Mouse (Mus musculus): ENCODE data around the gene Gabrr3. TPM values are rescaled to one million over a fixed set of nuclear protein-coding genes. Genes with fewer than 3 reads are reported as not detected.
A peak's percentile ranks its signal among the peaks of the same experiment; 100 is the strongest.

The Gabrr3 gene
- polyA plus RNA-seq, 1 experiment from 2014 or later: not detected

GRCm38 (mm10) chr16:59409341-59409748 lies 2.2 kb downstream of the Gabrr3 start:
- Histone ChIP-seq H3K9me3 (ENCODE audit: low read length) (no peaks in the 10 kb centered on the region), H3K36me3 (replicated peaks; ENCODE audit: insufficient read depth, low read length) (no peaks in the 10 kb centered on the region), H3K9ac (replicated peaks) (no peak overlapping the region), H3K27ac (ENCODE audit: low read depth) (no peak overlapping the region), H3K4me2 (ENCODE audit: low read depth, low read length) (no peak overlapping the region), H3K4me3 (ENCODE audit: low read depth, low read length) (no peak overlapping the region), H3K27me3 (ENCODE audit: insufficient read depth, low read length) (no peaks in the 10 kb centered on the region), H3K4me1 (ENCODE audit: insufficient read depth) (no peaks in the 10 kb centered on the region)
- DNase-seq (no peak), ATAC-seq (no peak)
- WGBS (ENCODE audit: insufficient replicate concordance): 76% methylated on average over 15 of the region's 15 CpGs
- TF ChIP-seq EP300 (IDR thresholded peaks at IDR 0.05; ENCODE audit: low read depth) (no peak), CTCF (IDR thresholded peaks at IDR 0.05; ENCODE audit: low read depth) (no peak)

GRCm38 (mm10) chr16:59409800-59410199 lies 2.7 kb downstream of the Gabrr3 start:
- no peak overlapping the region for H3K4me3 ChIP-seq (ENCODE audit: low read depth, low read length)
- no peak overlapping the region for H3K4me2 ChIP-seq (ENCODE audit: low read depth, low read length)
- no peaks in the 10 kb centered on the region for H3K36me3 ChIP-seq (replicated peaks; ENCODE audit: insufficient read depth, low read length)
- no peaks in the 10 kb centered on the region for H3K9me3 ChIP-seq (ENCODE audit: low read length)
- TF ChIP-seq CTCF (IDR thresholded peaks at IDR 0.05; ENCODE audit: low read depth): no peak
- no peak for TF ChIP-seq EP300 (IDR thresholded peaks at IDR 0.05; ENCODE audit: low read depth)
- ATAC-seq: no peak
- no peaks in the 10 kb centered on the region for H3K4me1 ChIP-seq (ENCODE audit: insufficient read depth)
- no peak for DNase-seq
- H3K27ac ChIP-seq (ENCODE audit: low read depth): no peak overlapping the region
- no peaks in the 10 kb centered on the region for H3K27me3 ChIP-seq (ENCODE audit: insufficient read depth, low read length)
- 67% methylated on average over 2 of the region's 2 CpGs for WGBS (ENCODE audit: insufficient replicate concordance)
- H3K9ac ChIP-seq (replicated peaks): no peak overlapping the region

GRCm38 (mm10) chr16:59413475-59413874 lies 6.3 kb downstream of the Gabrr3 start:
- Histone ChIP-seq H3K27ac (ENCODE audit: low read depth) (no peak overlapping the region), H3K36me3 (replicated peaks; ENCODE audit: insufficient read depth, low read length) (no peaks in the 10 kb centered on the region), H3K9me3 (ENCODE audit: low read length) (no peaks in the 10 kb centered on the region), H3K4me1 (ENCODE audit: insufficient read depth) (no peaks in the 10 kb centered on the region), H3K4me2 (ENCODE audit: low read depth, low read length) (no peak overlapping the region), H3K9ac (replicated peaks) (no peak overlapping the region), H3K27me3 (ENCODE audit: insufficient read depth, low read length) (no peaks in the 10 kb centered on the region), H3K4me3 (ENCODE audit: low read depth, low read length) (no peak overlapping the region)
- ATAC-seq (no peak), DNase-seq (no peak)
- TF ChIP-seq CTCF (IDR thresholded peaks at IDR 0.05; ENCODE audit: low read depth): no peak
- no peak for TF ChIP-seq EP300 (IDR thresholded peaks at IDR 0.05; ENCODE audit: low read depth)
- 56% methylated on average over 4 of the region's 4 CpGs for WGBS (ENCODE audit: insufficient replicate concordance)

GRCm38 (mm10) chr16:59420237-59420866 lies 13.2 kb downstream of the Gabrr3 start:
- ATAC-seq: no peak
- TF ChIP-seq CTCF (IDR thresholded peaks at IDR 0.05; ENCODE audit: low read depth) (no peak), EP300 (IDR thresholded peaks at IDR 0.05; ENCODE audit: low read depth) (no peak)
- H3K4me1 ChIP-seq (ENCODE audit: insufficient read depth): no peaks in the 10 kb centered on the region
- H3K36me3 ChIP-seq (replicated peaks; ENCODE audit: insufficient read depth, low read length): no peaks in the 10 kb centered on the region
- H3K4me2 ChIP-seq (ENCODE audit: low read depth, low read length): no peak overlapping the region
- no peak for DNase-seq
- no peaks in the 10 kb centered on the region for H3K27me3 ChIP-seq (ENCODE audit: insufficient read depth, low read length)
- no peak overlapping the region for H3K27ac ChIP-seq (ENCODE audit: low read depth)
- no peak overlapping the region for H3K9ac ChIP-seq (replicated peaks)
- H3K4me3 ChIP-seq (ENCODE audit: low read depth, low read length): no peak overlapping the region
- 60% methylated on average over 9 of the region's 9 CpGs for WGBS (ENCODE audit: insufficient replicate concordance)
- no peaks in the 10 kb centered on the region for H3K9me3 ChIP-seq (ENCODE audit: low read length)

GRCm38 (mm10) chr16:59420867-59421251 lies 13.7 kb downstream of the Gabrr3 start:
- Histone ChIP-seq H3K27ac (ENCODE audit: low read depth) (no peak overlapping the region), H3K4me3 (ENCODE audit: low read depth, low read length) (no peak overlapping the region), H3K4me2 (ENCODE audit: low read depth, low read length) (no peak overlapping the region), H3K4me1 (ENCODE audit: insufficient read depth) (no peaks in the 10 kb centered on the region), H3K27me3 (ENCODE audit: insufficient read depth, low read length) (no peaks in the 10 kb centered on the region), H3K9ac (replicated peaks) (no peak overlapping the region), H3K9me3 (ENCODE audit: low read length) (no peaks in the 10 kb centered on the region), H3K36me3 (replicated peaks; ENCODE audit: insufficient read depth, low read length) (no peaks in the 10 kb centered on the region)
- ATAC-seq: no peak
- TF ChIP-seq EP300 (IDR thresholded peaks at IDR 0.05; ENCODE audit: low read depth): no peak
- peak; percentile 83 for TF ChIP-seq CTCF (IDR thresholded peaks at IDR 0.05; ENCODE audit: low read depth)
- 12% methylated on average over 6 of the region's 6 CpGs for WGBS (ENCODE audit: insufficient replicate concordance)
- DNase-seq: peak; percentile 70

- no peaks in the 10 kb centered on the region for H3K27me3 ChIP-seq (ENCODE audit: insufficient read depth, low read length)
- no peak overlapping the region for H3K9ac ChIP-seq (replicated peaks)
- no peak overlapping the region for H3K4me3 ChIP-seq (ENCODE audit: low read depth, low read length)
- no peak overlapping the region for H3K27ac ChIP-seq (ENCODE audit: low read depth)
- no peak for TF ChIP-seq EP300 (IDR thresholded peaks at IDR 0.05; ENCODE audit: low read depth)
- TF ChIP-seq CTCF (IDR thresholded peaks at IDR 0.05; ENCODE audit: low read depth): no peak
- H3K9me3 ChIP-seq (ENCODE audit: low read length): no peaks in the 10 kb centered on the region
- no peaks in the 10 kb centered on the region for H3K36me3 ChIP-seq (replicated peaks; ENCODE audit: insufficient read depth, low read length)
- WGBS (ENCODE audit: insufficient replicate concordance): 62% methylated on average over 13 of the region's 13 CpGs
- no peak for ATAC-seq
- H3K4me2 ChIP-seq (ENCODE audit: low read depth, low read length): no peak overlapping the region
- DNase-seq: no peak
- H3K4me1 ChIP-seq (ENCODE audit: insufficient read depth): no peaks in the 10 kb centered on the region
These were observed 14.6 kb downstream of the Gabrr3 start for GRCm38 (mm10) chr16:59421571-59422345.
